ENCODE assay signal across 9 mouse cellular contexts in genomic region chr9:104306734-104307133, GRCm38 (mm10). TPM values are rescaled to one million over a fixed set of nuclear protein-coding genes. Genes with fewer than 3 reads are reported as not detected.
DNase-seq lines count a peak whose midpoint lies in the region; TF ChIP-seq lines count a peak whose summit lies in the region.
"Had no signal": no experiment of that assay in that cellular context is flagged by ENCODE, and none has a peak within 500 bp of the region (broad histone marks: within the 10 kb centered on the region; RNA-seq: fewer than 3 reads in every experiment).

No protein-coding gene starts in this region.

- H3K4me3 ChIP-seq in left cerebral cortex, adult 2 months: no peak overlapping the region
- no peak overlapping the region for H3K4me3 ChIP-seq in testis, adult 2 months (ENCODE audit: control insufficient read depth, low read depth, low read length)
- H3K4me3 ChIP-seq: myocyte had no signal

- no peaks in the 10 kb centered on the region for H3K36me3 ChIP-seq in testis, adult 2 months (ENCODE audit: control insufficient read depth, insufficient read depth, low read length)

- peak; percentile 65 for DNase-seq in gastrocnemius, adult 18-20 months (ENCODE audit: low spot score)
- DNase-seq in gastrocnemius, postnatal 25 days: no peak
- DNase-seq in adipocyte (ENCODE audit: low spot score): peak; percentile 69
- peak; percentile 88 for DNase-seq in embryo, embryonic 10 days (ENCODE audit: low spot score)
- DNase-seq in heart, postnatal 10 days: peak; percentile 67 to 79
- peak; percentile 67 to 82 for DNase-seq in left cerebral cortex, adult 2 months (ENCODE audit: extremely low spot score in 1 of 2, low spot score in 2 of 2)
- DNase-seq in naive thymus-derived CD4-positive, alpha-beta T cell, adult 2 months (ENCODE audit: low read depth): peak; percentile 72

- intact Hi-C loops in heart, postnatal 10 days (cut with DNase I): loop anchor here (1.0 to 5.0 kb wide), 3 partner anchors 28 to 229 kb away; no protein-coding TSS in a partner anchor
- intact Hi-C loops in left cerebral cortex, adult 2 months (cut with DNase I): loop anchor here (1.0 to 10.0 kb wide), 3 partner anchors 29 to 232 kb away; no protein-coding TSS in a partner anchor

- H3K27me3 ChIP-seq in testis, adult 2 months (ENCODE audit: control insufficient read depth, insufficient read depth, low read length): no peaks in the 10 kb centered on the region

- H3K27ac ChIP-seq in left cerebral cortex, adult 2 months: no peak overlapping the region
- H3K27ac ChIP-seq in testis, adult 2 months (ENCODE audit: control insufficient read depth, insufficient read depth, low read depth, low read length): no peak overlapping the region

- peak; percentile 90 for TF ChIP-seq CTCF in left cerebral cortex, adult 2 months (IDR thresholded peaks at IDR 0.05)
- TF ChIP-seq CTCF in testis, adult 2 months (IDR thresholded peaks at IDR 0.05; ENCODE audit: control insufficient read depth, insufficient read depth, insufficient replicate concordance, low read depth, low read length): peak; percentile 72; the same call in 1 of the 2 replicates

- H3K4me1 ChIP-seq in testis, adult 2 months (ENCODE audit: control insufficient read depth, insufficient read depth, low read length): no peaks in the 10 kb centered on the region

- no peak for TF ChIP-seq POLR2A in testis, adult 2 months (IDR thresholded peaks at IDR 0.05; ENCODE audit: control insufficient read depth, low read depth, low read length)

RNA-seq across cellular contexts. Expression of gene Acpp, which starts 30.8 kb away (rescaled TPM):
- total RNA-seq in gastrocnemius, adult 18-20 months (2021): under 1 TPM; 0.05 TPM
- total RNA-seq in gastrocnemius, postnatal 25 days (2021): not detected
- under 1 TPM; 0.14 to 0.17 TPM for total RNA-seq in heart, postnatal 10 days (2021)
- total RNA-seq in left cerebral cortex, adult 2 months (2021): under 1 TPM; 0.28 to 0.34 TPM
- polyA plus RNA-seq in testis, adult 2 months (2012; rRNA removed): 0.38 and 0.46 TPM in 2 replicates

RNA-seq across cellular contexts. Expression of gene Dnajc13, which starts 44.0 kb away (rescaled TPM):
- total RNA-seq in gastrocnemius, adult 18-20 months (2021): 10 to 100 TPM; 29.0 to 31.3 TPM
- 10 to 100 TPM; 25.8 to 26.2 TPM for total RNA-seq in gastrocnemius, postnatal 25 days (2021)
- total RNA-seq in heart, postnatal 10 days (2021): 10 to 100 TPM; 35.1 to 41.9 TPM
- total RNA-seq in left cerebral cortex, adult 2 months (2021): 10 to 100 TPM; 73.4 to 76.2 TPM
- polyA plus RNA-seq in testis, adult 2 months (2012; rRNA removed): 22.3 and 26.7 TPM in 2 replicates
